Mouse (Mus musculus): ENCODE data around the gene Kcnk13.

DNA sequence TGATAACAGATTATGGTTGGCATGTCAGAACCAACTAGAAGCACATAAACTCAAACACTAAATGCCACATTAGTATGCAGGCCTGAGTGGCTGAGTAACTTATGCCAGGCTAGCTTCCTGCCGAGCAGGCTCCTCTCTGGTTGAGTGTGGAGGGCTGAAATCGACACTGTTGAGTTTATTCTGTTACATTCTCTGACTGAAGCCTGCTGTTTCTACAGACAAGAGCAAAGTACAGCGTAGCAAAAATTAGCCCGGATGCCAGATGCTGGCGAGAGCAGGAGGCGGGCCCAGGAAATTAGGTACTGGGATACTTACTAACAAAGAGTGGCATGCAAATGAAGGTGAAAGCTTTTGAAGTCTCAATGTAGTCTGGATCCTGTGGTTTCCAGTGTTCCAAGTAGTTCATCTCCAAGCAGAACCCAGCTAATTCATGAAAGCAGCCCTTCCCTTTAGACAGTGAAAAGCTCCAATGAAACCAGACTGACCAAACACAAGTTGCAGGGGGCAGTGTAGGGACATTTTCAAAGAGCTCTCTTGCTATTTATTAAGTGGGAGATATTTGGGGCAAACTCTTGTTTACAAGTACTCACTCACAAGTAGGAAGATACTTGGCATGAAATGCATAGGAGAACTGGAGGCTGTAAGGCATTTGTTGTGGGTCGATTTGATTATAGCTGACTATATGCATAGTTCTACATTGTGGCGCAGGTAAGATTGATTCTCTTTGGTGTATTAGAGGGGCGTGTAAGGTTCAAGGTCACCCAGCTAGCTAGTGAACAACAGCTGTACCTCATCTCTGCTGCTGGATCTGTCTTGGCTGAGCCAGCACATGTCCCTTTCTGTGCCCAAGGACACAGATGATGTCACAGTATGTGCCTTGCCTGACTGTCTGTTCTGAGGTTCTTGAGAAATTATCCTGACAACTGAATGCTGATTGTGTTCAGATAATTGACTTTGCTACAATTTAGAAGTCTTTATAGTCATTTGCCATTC is 5.9 kb upstream of the Kcnk13 start:
- TF ChIP-seq CTCF (IDR thresholded peaks at IDR 0.05; ENCODE audit: low read depth, low read length) (no peak), GATA1 (IDR thresholded peaks at IDR 0.05; ENCODE audit: borderline replicate concordance, low read length) (no peak), GATA2 (IDR thresholded peaks at IDR 0.05; ENCODE audit: borderline replicate concordance, low read depth, low read length) (no peak), TAL1 (conservative IDR thresholded peaks at IDR 0.05; ENCODE audit: low read depth, low read length) (no peak), POLR2AphosphoS5 (IDR thresholded peaks at IDR 0.05; ENCODE audit: insufficient replicate concordance, low read depth, low read length) (no peak)

All from G1E (cell line).